Mouse (Mus musculus): ENCODE results near the gene Nop58.
"Not testable (repeated sequence)": the region's sequence is repeated elsewhere in the genome, so short reads cannot be mapped to it uniquely, and the experiment has no call there.

GRCm38 (mm10) chr1:59646502-59646901, 38.3 kb upstream of the Nop58 start:
- not testable (repeated sequence) for TF ChIP-seq POLR2A (IDR thresholded peaks at IDR 0.05; ENCODE audit: low read depth, low read length); CTCF (conservative IDR thresholded peaks at IDR 0.05; ENCODE audit: insufficient read depth, insufficient read length, low read depth, low read length)
